Mouse (Mus musculus) liver, adult (tissue): ENCODE data around the gene Dgkh.

Experiments
- GATA4 ChIP-seq: IDR thresholded peaks from 2 replicates; pipeline ENCODE4 v1.6.1; 2014; ENCODE audit warnings: mild to moderate bottlenecking, low read length; ENCODE audit not compliant: insufficient replicate concordance

Dgkh gene

DNA sequence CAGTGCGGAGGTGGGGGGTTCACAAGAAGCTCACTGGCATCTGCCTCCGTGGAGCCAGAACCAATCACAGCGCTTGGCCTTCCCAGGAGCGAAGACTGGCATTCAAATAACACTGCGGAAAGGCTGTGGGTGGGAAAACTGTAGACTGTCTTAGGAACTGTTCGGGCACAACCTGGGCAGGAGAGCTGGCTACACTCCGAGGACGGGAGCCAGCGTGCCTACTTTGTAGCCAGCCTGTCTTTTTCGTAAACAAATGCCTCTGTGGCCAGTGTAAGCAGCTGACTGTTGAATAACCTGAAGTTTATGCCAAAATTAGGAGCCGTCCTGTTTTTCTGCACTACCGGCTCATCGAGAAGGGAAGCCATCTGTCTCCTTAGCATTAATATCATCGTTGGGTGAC is 71.1 kb downstream of the Dgkh start:
- no peak for TF ChIP-seq GATA4

DNA sequence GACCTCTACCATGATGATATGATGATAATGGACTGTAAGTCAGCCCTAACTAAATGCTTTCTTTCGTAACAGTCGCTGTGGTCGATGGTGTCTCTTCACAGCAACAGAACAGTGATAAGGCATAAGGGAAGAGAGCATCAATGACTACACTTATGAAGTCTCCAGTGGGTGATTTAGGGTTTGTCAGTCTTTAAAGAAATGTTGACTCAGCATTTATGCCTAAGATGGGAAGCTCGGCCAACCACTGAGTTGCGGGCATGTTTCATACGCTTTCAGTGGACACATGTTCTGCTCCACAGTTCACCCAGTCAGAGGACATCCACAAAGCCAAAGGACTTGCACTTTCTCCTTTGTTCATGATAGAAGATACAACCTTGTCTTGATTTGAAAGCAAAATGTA is 73.9 kb downstream of the Dgkh start:
- no peak for TF ChIP-seq GATA4

DNA sequence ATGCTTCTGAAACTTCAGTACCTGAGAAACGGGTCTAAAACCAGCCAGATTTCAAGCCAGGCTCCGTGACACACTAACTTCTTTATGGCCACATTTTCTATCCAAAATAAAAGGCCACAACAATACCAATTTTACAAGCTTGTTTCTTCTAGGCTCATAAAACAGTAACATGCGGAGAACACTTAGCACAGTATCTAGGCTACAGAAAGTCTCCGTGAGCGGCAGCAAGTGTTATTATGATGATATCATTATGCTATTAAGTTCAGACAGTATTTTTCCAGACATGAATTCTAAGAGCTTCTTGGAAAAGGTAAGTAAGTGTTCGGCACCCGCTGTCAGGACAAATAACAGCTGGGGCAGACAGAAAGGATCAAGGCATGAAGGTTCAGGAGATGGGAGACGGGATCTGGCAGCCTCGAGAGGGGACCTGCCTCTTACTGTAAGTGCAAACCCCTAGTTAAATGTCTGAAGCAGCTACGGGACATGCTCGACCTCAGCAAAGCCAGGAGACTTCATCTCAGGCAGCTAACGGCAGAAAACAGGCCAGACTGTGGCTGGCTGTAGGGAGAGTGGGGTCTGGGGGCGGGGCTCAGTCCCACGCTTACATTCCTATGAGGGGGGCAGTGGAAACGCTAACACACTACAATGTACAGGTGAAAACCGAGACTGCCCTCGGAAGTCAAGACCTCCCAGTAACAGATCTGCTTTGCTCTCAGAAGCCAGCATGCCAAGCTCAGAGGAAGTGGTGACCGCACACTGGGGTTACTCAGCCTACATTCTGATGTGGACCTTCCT is 75.5 kb downstream of the Dgkh start:
- no peak for TF ChIP-seq GATA4

DNA sequence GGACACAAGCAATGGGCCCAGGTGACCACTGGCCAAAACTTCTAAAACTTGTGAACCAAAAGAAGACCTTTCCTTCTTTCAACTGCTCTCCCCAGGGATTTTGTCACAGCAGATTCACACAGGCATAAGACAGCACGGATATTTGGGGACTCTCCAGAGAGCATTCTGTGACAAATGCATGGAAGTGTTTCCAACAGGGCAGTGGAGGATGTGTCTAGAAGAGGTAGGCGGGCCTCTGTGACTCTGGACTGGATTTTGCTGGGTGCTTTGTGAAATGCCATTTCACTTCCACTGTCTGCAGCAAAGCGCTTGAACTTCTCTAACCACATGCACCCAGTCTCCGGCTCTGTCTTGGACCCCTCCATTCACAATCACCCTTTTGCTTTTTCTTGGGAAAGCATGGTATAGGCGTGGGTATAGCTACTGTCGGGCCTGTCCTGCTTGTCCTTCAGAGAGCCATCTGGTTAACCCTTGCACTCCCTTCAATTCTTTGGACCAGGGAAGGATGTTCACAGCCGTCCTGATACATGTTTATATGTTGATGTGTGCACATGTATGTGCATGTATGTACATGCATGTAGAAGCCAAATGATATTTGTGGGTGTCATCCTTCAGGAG is 77.5 kb downstream of the Dgkh start:
- TF ChIP-seq GATA4, result no peak

DNA sequence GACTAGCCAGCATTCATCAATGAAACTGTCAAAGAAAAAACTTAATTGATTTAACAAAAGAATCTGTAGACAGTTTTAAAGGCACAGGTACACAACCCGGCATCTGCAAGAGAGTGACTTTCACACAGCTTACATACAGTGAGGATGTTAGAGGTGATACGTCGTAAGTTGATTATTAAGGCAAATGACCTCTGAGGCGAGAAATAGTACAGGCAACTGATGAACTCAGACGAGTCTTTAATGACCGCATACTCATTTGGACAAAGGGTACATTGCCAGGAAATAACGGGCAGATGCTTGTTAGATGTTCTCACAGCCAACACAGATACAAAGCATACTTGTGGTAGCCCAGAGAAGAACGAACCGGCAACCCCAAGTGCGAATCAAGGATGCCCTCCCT is 78.4 kb downstream of the Dgkh start:
- no peak for TF ChIP-seq GATA4

DNA sequence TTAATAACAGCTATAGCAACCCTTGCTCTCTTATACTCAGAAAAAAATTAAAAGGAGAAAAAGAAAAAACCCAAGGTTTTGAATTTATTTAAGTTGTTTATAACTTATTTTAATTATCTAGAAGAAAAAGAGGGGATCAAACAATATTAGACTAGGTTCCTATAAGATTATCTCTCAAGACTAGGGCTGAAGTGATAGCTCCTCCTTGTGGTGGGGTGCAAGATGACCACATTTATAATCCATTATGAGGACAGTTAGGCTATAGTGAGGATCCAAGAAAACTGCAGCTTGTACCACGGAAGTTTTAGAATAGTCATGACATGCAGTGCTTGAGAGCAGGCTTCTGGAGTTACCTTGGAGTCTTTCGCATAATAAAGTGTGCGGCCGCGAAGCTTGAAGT is 79.2 kb downstream of the Dgkh start:
- no peak for TF ChIP-seq GATA4

DNA sequence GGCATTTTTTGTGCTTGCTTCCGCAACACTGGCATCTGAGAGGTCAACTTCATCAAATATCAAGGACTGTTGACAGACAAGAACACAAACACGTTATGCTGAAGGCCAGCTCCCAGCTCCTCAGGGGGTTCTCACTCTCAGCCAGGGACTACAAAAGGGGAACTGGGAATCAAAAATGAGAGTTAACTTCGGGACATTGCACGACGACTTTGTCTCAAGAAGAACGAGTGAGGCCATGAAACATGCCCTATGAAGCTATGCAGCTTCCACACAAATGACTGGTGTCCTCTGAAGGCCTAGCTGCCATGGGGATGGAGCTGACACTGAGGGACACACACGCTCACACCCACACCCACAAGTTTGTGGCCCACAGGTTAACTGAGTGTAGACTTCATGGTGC is 80.9 kb downstream of the Dgkh start:
- TF ChIP-seq GATA4, result no peak

DNA sequence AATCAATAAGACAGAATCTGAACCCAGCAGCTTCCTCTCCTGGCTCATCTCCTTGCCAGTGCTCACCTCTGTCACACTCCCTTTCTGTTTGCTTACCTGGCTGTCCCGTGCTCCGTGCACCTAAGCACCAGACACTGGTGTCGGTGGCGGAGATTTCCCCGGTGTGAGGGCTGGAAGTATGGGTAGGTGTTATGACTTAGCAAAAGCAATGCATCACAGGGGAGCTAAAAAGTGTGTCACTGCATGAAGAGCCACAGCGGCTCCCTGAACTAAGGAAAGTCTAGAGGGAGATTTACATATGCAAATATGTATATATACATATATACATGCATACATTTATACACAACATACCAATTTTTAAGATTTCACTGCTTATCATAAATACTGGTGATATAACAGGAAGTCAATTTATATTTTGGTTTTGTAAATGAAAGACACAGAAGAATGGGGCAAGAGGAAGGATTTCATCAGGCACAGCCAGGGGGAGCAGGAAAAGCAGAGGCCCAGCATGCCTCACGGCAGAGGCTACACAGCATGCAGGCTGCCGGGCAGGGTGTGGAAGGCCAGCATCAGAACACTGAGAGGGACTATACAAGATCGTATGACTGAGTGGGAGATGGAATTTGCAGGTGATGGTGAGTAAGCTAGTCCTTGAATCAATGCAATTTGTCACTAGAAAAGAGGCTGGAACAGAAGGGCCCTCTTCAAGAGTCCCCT is 82.0 kb downstream of the Dgkh start:
- TF ChIP-seq GATA4, result no peak

DNA sequence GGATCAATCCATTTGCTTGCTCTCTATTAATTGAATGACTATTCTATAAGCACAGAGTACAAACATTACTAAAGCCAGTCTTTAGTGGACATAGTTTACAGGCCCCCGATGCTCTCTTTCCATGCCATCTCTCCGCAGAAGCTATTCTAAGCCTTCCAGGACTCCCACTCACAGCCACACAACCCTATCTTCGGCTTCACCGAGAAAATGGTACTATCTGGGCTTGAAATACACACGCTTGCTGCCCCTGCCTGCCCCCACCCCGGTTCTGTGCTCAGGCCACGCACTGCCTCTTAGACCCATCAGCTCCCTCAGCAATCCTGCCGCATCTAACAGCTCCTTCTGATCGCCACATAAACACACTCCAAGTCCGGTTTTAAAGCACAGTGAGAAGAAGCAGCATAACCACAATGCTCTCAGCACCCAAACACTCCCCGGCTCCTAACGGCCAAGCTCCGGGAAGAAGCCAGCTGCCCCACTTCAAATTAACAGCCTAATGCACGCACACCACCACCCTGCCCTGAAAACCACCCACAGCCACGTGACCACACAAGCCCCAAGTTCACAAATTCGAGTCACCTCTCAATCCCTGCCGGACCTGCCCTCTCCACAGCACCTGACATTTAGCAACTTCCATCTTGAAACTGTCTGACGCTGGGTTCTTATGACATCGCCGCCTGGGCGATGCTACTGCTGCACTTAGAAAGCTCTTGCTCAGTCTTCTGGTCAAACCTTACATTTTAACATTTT is 82.9 kb downstream of the Dgkh start:
- TF ChIP-seq GATA4, result no peak

DNA sequence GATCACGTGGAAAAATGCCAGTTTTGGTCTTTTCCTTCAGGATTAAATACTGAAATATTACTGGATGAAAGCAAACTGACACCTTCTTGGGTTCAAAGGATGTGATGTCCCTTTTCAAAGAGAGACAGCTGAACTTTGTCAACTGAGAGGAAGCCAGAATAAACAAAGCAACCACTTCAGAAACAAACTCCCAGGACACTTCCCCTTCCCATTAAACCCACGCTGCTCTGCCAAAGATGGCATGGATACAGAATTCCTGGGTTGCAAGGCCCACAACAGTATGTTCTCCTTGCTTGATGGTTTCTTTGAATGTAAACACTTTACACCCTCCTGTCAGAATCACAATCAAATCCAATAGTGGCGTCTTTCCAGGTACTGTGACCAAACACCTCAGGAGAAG is 87.0 kb downstream of the Dgkh start:
- no peak for TF ChIP-seq GATA4

DNA sequence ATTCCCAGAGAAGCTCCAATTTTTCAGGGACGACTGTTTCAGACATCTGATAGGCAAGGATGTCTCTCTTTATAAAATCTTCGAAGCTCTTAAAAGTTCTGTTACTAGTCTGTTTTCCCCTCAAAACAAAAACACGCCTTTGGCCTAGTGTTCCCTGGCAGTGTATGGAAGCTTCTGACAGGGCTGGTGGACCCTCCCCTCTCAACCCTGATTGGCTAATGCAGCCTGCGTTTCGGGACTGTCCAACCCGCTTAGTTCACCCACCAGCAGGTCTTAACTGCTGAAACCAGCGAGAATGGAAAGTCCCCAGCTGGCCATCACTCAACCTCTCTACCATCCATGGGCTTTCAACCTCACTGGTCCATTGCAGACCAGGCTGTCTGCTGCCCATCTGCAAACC is 91.3 kb downstream of the Dgkh start:
- TF ChIP-seq GATA4, result no peak

DNA sequence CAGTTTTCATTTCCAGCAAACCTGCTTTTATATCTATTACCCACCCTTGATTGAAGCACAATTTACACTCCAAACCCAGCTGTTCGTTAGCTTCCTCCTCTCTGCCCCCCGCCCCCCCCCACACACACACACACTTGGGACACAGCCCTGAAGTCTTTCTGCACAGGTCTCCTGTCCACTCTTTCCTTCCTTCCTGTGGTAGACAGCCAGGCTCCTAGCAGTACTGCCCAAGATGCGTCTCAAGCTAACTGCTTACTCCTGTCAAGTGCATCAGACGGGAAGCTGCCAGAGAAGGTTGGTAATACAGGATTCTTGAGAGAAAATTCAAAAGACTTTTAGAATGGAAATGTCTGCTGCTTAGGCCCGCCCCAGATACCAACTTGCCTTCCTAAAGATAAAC is 92.9 kb downstream of the Dgkh start:
- no peak for TF ChIP-seq GATA4

DNA sequence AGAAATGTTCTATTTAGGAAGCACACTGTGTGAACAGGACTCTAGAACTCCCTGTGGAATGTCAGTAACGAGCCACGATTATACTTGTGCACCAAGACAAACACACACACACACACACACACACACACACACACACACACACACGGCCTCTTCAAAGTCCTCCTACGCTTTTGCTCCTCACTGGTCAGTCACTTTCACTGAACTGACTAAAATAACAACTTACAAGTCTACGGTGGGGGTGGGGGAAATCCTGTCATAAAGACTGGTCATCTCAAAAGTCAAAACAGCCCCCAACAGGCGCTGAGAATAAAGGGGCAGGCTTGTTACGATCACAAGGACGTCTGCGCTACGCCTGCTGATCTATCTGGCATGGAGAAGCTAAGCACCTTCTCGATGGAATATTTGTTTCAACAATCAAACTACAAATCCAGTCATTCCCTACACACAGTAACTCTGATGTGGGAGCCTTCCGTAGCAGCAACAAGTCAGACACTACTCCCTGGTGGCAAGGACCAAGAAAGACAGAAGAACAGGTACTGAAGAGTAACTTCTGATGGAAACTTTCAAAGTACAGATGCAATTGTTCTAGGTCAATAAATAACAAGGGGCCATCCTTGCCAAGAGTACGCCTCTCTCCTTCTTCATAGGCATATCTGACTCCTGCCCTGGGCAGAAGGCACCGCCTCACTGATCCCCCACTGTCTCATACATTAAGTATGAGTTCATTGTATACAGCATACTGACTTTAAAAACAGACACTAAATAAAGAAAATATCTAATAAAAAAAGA is 96.8 kb downstream of the Dgkh start:
- TF ChIP-seq GATA4, result no peak

DNA sequence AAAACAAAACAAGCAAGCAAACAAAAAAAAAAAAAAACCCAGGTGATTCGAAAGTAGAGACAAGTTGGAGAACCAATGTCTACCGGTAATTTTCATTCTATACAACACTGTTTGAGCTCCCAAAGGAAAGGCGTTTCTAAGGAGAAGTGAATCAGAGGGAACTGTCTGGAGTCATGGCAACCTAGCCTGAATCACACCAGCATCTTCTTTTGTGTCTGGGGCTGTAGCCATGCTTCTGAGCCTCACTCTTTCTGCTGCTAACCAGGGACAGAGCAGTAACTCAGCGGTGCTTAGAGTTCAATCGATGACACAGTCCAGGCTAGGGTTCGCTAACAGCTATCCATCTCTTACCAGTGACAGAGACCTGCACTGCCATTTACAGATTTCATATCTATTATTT is 99.8 kb downstream of the Dgkh start:
- no peak for TF ChIP-seq GATA4
